11 mouse cellular contexts compared by ENCODE assay signal in genomic region chr2:9884533-9885216, GRCm38 (mm10). TPM values are rescaled to one million over a fixed set of nuclear protein-coding genes. Genes with fewer than 3 reads are reported as not detected.
A peak's percentile ranks its signal among the peaks of the same experiment; 100 is the strongest.
DNase-seq lines count a peak whose midpoint lies in the region; ATAC-seq and TF ChIP-seq lines count a peak whose summit lies in the region.
"Had no signal": no experiment of that assay in that cellular context is flagged by ENCODE, and none has a peak within 500 bp of the region (broad histone marks: within the 10 kb centered on the region; RNA-seq: fewer than 3 reads in every experiment).

No protein-coding gene starts in this region.

- peak overlapping the region; percentile 77 for H3K4me2 ChIP-seq in hindbrain, embryonic 12.5 days (replicated peaks)
- H3K4me2 ChIP-seq in liver, postnatal 0 days (ENCODE audit: low read depth, low read length): peak overlapping the region; percentile 64

- H3K9ac ChIP-seq in hindbrain, embryonic 12.5 days: peak overlapping the region; percentile 39; the same call in 1 of the 2 replicates
- no peak overlapping the region for H3K9ac ChIP-seq in liver, postnatal 0 days (replicated peaks)

- no peaks in the 10 kb centered on the region for H3K36me3 ChIP-seq in heart, embryonic 10.5 days
- H3K36me3 ChIP-seq in hindbrain, embryonic 12.5 days: no peaks in the 10 kb centered on the region
- no peaks in the 10 kb centered on the region for H3K36me3 ChIP-seq in liver, postnatal 0 days (replicated peaks; ENCODE audit: insufficient read depth, low read length)

- 8% methylated on average over 15 of the region's 15 CpGs for WGBS in heart, embryonic 10.5 days
- WGBS in hindbrain, embryonic 12.5 days: 2% methylated on average over 15 of the region's 15 CpGs
- WGBS in liver, postnatal 0 days (ENCODE audit: insufficient replicate concordance): 17% methylated on average over 15 of the region's 15 CpGs

- no peak for TF ChIP-seq EP300 in liver, postnatal 0 days (IDR thresholded peaks at IDR 0.05; ENCODE audit: low read depth)

- no peak overlapping the region for H3K27ac ChIP-seq in heart, embryonic 10.5 days
- peak overlapping the region; percentile 66 for H3K27ac ChIP-seq in hindbrain, embryonic 12.5 days
- no peak overlapping the region for H3K27ac ChIP-seq in liver, postnatal 0 days (ENCODE audit: low read depth)

- TF ChIP-seq CTCF in liver, postnatal 0 days (IDR thresholded peaks at IDR 0.05; ENCODE audit: low read depth): no peak

- H3K9me3 ChIP-seq in heart, embryonic 10.5 days: no peaks in the 10 kb centered on the region
- no peaks in the 10 kb centered on the region for H3K9me3 ChIP-seq in hindbrain, embryonic 12.5 days (replicated peaks)
- H3K9me3 ChIP-seq in liver, postnatal 0 days (ENCODE audit: low read length): no peaks in the 10 kb centered on the region

- peaks cover 94% of the 10 kb centered on the region for H3K27me3 ChIP-seq in heart, embryonic 10.5 days (ENCODE audit: insufficient read depth, poor library complexity, severe bottlenecking)
- H3K27me3 ChIP-seq in hindbrain, embryonic 12.5 days: peaks cover 92% of the 10 kb centered on the region
- peaks cover 95% of the 10 kb centered on the region for H3K27me3 ChIP-seq in liver, postnatal 0 days (ENCODE audit: insufficient read depth, low read length)

- ATAC-seq in hindbrain, embryonic 12.5 days (ENCODE audit: low FRiP score): no peak
- ATAC-seq in liver, postnatal 0 days: no peak

- DNase-seq in heart, embryonic 10.5 days (ENCODE audit: low spot score): no peak
- DNase-seq in heart, adult 9 months (ENCODE audit: low spot score in 2 of 2): no peak
- peak; percentile 73 for DNase-seq in ES-CJ7 (ENCODE audit: low read depth, low spot score)
- DNase-seq in liver, postnatal 0 days: no peak
- no peak for DNase-seq in layer of hippocampus, postnatal 25 days (ENCODE audit: extremely low spot score in 1 of 2, low spot score in 1 of 2)
- no peak for DNase-seq in cerebellum, adult 11 months
- no peak for DNase-seq in adrenal gland, postnatal 4 days (ENCODE audit: low spot score in 2 of 2)
- DNase-seq: lung, adult 2 months; thymus, postnatal 25 days had no signal

- peak overlapping the region; percentile 71 for H3K4me3 ChIP-seq in heart, embryonic 10.5 days
- H3K4me3 ChIP-seq in hindbrain, embryonic 12.5 days: peak overlapping the region; percentile 28
- H3K4me3 ChIP-seq in liver, postnatal 0 days (ENCODE audit: low read depth, low read length): peak overlapping the region; percentile 30

- H3K4me1 ChIP-seq in heart, embryonic 10.5 days: peaks cover 48% of the 10 kb centered on the region
- H3K4me1 ChIP-seq in hindbrain, embryonic 12.5 days: peaks cover 27% of the 10 kb centered on the region
- H3K4me1 ChIP-seq in liver, postnatal 0 days (ENCODE audit: insufficient read depth): peaks cover 33% of the 10 kb centered on the region

RNA-seq across cellular contexts. Expression of gene 4930412O13Rik, which starts 3.6 kb away (rescaled TPM):
- 1.1 and 2.6 TPM in 2 replicates for polyA plus RNA-seq in heart, embryonic 10.5 days (2016; fragmentation: Nextera tagmentation; extraction: Ambion mirVana)
- polyA plus RNA-seq in hindbrain, embryonic 12.5 days (2016; fragmentation: Nextera tagmentation; extraction: Ambion mirVana): 1.1 and 2.9 TPM in 2 replicates
- not detected in 2 replicates for polyA plus RNA-seq in liver, postnatal 0 days (2015; fragmentation: Nextera tagmentation; extraction: Ambion mirVana)
- total RNA-seq in layer of hippocampus, postnatal 25 days (2021): not detected
- total RNA-seq in adrenal gland, postnatal 4 days (2021): 1 to 10 TPM; 4.4 to 6.5 TPM
- polyA plus RNA-seq: C2C12; lung, adult 2 months had no signal

RNA-seq across cellular contexts. Expression of gene 9230102O04Rik, which starts 4.7 kb away (rescaled TPM):
- 0.76 TPM in 1 of 2 replicates, not detected in the other for polyA plus RNA-seq in heart, embryonic 10.5 days (2016; fragmentation: Nextera tagmentation; extraction: Ambion mirVana)
- polyA plus RNA-seq in hindbrain, embryonic 12.5 days (2016; fragmentation: Nextera tagmentation; extraction: Ambion mirVana): 3.5 and 3.8 TPM in 2 replicates
- not detected in 2 replicates for polyA plus RNA-seq in liver, postnatal 0 days (2015; fragmentation: Nextera tagmentation; extraction: Ambion mirVana)
- total RNA-seq in layer of hippocampus, postnatal 25 days (2021): not detected
- total RNA-seq in adrenal gland, postnatal 4 days (2021): 1 to 10 TPM in 1 of 2 experiments, under 1 TPM in 1; 0.87 to 2.3 TPM
- polyA plus RNA-seq: C2C12; lung, adult 2 months had no signal

RNA-seq across cellular contexts. Expression of gene Gata3, which starts 5.2 kb away (rescaled TPM):
- polyA plus RNA-seq in heart, embryonic 10.5 days (2016; fragmentation: Nextera tagmentation; extraction: Ambion mirVana): 9.1 and 21.7 TPM in 2 replicates
- 48.4 and 63.4 TPM in 2 replicates for polyA plus RNA-seq in hindbrain, embryonic 12.5 days (2016; fragmentation: Nextera tagmentation; extraction: Ambion mirVana)
- 1.1 and 1.3 TPM in 2 replicates for polyA plus RNA-seq in liver, postnatal 0 days (2015; fragmentation: Nextera tagmentation; extraction: Ambion mirVana)
- not detected for total RNA-seq in layer of hippocampus, postnatal 25 days (2021)
- total RNA-seq in adrenal gland, postnatal 4 days (2021): 10 to 100 TPM; 28.0 to 37.3 TPM
